Mouse (Mus musculus) heart, adult 11 months (tissue): ENCODE measurements at regions not wholly inside any gene's neighbourhood (a gene's known extent, or its start where the extent isn't known, plus 50 kb on each side); places are given as distances from the start of the nearest gene placed in this dataset.
A peak's percentile ranks its signal among the peaks of the same experiment; 100 is the strongest.

Source experiments
- DNase-seq: peaks from one replicate; pipeline ENCODE4 v3.0.0; 2022

DNA sequence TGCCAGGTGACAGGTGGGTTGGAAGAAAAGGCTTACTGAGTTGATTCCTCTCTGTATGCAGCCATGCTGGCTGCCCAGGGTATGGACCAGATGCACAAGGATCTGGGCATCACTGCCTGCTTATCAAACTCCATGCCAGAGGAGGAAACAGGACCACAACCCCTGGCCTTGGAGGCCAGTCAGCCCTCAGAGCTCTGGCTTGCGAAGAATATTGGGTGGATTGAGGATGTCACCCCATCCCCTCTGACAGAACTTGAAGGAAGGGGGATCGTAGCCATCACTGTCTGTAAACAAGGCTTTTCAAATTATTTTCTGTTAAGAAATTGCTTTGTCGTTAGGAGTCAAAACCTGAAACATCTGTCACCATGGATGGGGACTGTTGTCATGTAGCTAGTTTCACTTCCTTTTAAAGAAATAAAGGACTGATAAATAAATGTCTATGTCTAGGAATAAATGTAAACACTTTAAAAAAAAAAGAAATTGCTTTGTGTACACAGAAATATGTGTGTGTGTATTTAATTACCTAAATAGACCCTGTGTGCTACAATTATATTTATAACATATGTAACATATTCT, 55.0 kb upstream of the Tbl1xr1 start:
- DNase-seq: no peak

DNA sequence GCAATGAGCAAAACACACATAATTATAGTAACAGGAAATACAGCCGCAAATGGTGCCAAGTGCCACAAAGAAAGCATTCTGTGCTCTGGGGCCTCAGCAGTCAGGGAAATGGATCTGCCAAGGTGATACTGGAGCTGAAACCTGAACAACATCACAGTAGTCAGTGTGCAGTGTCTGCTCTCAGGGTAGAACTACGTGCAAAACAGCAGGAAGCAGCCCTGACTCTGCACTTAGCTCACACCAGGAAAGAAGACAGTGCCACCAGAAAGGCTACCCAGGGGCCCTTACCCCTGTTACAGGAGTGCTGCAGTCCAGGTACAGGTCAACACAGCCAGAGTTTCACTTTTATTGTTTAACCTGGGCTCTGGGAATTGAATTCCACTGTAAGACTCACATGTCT, 54.0 kb upstream of the Tbl1xr1 start:
- no peak for DNase-seq

DNA sequence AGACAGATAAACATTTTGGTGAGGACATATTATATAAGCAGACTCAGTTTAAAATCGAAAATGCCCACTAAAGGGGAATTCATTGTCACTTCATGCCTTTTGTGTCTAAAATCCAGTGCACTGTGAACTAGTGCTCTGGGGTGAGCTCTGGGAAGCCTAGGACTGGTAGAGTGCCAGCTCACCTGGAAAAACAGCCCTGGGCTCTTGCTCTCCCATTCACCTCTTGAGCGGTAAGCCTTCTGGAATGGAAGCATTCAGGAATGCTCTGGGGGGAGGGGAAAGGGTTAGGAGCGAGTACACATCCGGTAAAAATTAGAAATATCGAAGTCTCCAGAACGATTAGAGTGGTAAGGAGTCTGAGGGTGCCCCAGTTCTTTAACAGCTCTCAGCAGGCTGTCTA, 53.4 kb upstream of the Tbl1xr1 start:
- no peak for DNase-seq

DNA sequence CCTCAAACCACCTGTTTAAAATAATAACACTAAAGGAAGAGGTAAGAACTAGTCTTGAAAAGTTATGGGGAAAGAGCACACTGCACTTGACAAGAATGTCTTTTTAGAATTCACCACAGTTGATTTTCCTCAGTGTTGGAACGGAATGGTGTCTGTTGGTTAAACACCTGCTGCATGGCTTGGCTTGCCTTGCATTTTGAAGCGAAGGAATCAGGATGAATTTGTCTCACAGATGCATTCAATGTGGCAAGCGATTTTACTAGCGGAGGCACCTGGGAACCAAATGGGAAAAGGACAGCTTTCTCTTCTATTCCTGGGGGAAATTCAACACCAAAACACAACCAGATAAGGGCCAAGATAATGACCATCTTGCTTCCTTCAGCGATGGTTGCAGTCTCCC, 52.9 kb upstream of the Tbl1xr1 start:
- no peak for DNase-seq

DNA sequence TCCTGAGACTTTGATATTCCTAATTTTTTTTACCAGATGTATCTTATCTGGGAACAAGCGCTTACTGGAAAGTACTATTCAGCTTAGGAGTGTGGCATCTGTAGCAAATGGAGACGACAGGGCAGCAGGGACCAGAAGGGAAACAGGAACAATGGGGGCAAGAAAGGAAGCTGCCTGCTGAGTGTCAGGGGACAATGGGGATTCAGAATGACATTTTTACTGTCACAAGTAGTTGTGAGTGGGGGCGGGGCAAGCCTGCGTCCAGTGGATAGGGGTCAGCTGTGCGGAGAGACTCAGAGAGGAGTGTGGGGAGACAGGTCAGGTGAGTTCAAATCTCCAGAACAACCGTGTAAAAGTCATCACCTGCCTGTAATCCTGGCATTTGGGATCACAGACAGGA, 52.3 kb upstream of the Tbl1xr1 start:
- DNase-seq: peak; percentile 90

- no peak for DNase-seq
Measured at GRCm38 (mm10) chr3:22025119-22025518, 51.3 kb upstream of the Tbl1xr1 start.

DNA sequence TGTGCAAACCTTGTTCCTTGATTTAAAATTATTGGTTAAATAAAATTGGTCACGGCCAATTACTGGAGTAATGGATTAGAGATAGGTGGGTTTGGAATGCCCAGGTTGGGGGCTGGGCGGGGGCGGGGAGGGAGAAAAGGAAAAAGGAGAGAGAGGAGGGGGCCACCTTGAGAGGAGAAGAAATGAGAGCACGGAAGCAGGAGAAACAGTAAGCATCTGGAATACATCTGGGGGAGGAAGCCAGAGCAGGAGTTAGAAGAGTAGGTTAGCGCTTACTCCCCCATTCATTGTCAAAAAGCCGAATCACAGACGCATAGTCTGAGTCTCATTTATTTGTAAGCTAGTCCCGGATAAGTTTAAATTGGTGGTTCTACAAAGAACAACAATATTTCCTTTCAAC, 50.8 kb upstream of the Tbl1xr1 start:
- DNase-seq: no peak
